Mouse (Mus musculus) heart, postnatal 4 days (tissue): Measurements from ENCODE around the gene Klra5. TPM values are rescaled to one million over a fixed set of nuclear protein-coding genes. Genes with fewer than 3 reads are reported as not detected.
"Not testable (repeated sequence)": the region's sequence is repeated elsewhere in the genome, so short reads cannot be mapped to it uniquely, and the experiment has no call there.

ENCODE experiments used
- DNase-seq: peaks from one replicate; pipeline ENCODE4 v3.0.0; 2021
- total RNA-seq, 2 experiments: library from RNA; stranded (reverse); gene quantifications; 2 replicates each; pipeline ENCODE4 v1.2.3; 2021

The Klra5 gene
- total RNA-seq = not detected

DNA sequence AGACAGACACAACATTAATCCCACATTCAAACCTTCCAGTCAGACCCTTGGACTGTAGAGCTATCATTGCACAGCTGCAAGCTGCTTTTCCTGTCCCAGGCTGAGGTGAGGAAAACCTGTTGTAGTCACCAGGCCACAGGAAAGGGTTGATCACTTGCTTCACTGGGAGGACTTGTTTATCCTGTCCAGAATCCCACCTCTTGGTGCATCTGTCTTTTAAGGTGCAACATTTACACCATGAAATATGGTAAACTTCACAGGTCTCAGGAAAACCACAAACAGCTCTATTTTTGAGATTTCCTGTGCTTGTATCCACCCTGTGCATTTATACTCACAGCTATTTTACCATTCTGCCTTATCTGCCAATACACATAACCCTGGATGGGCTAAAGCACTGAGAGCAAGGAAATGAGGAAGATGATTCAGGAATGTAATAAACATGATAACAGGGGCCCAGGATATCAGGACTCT, at the start of gene Klra5:
Gene Klra5 (minus strand): TSS at position 175 of the 471 bp plus-strand sequence.
- DNase-seq = not testable (repeated sequence)

DNA sequence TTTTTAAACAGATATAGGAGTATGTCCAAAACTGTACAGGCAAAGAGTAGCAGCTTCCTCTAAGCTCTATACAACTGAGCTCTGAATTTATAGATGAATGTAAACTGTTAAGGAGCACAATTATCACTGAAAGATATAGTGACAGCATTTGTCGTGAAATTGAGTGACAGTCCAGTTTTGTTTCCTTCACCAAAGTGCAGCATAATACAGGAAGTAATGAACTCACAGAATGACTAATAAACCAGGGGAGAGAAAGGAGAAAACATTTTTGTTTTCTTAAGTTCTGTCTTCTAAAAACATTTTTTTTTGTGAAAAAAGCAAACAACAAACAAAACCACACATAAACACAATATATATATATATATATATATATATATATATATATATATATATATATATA, 454 bp downstream of the Klra5 start:
- DNase-seq = no peak

DNA sequence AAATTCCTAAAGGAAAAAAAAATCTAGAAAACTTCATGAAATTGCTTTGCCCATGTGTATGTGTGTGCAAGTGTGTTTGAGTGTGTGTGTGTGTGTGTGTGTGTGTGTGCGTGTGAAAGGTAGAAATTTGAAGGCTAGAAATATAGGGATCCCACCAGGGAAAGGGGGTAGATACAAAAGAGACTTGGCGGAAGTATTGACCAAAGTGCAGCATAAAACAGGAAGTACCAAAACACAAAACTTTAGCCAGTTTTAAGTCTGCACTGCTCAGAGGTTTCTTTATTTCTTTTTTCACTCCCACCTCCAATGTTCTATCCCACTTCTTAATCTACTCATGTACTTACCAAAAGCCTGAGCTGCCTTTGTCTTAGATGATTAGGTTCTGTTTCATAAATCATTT, 34.9 kb downstream of the Klra5 start:
- DNase-seq = no peak

DNA sequence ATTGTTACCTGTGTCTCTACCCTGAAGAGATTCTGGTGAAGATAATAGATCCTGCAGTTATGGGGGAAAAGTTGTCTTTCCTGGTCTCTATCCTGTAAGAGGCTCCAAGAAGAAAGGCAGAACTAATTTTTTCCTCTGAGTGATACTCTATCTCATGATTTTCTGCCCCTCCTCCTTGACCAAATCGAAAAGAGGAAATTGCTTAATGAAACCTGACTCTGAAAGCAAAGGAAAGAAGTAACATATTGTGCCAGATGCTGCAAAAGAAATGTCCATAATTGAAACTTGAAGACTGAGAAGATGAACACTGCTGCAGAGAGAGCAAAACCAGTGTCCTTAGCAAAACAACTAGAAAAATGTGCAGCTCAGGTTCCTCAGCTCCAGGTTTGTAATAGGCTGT, 40.9 kb downstream of the Klra5 start, which contains the start of gene Klra17:
Gene Klra17 (minus strand): TSS at position 124 of the 400 bp plus-strand sequence.
- DNase-seq = no peak

DNA sequence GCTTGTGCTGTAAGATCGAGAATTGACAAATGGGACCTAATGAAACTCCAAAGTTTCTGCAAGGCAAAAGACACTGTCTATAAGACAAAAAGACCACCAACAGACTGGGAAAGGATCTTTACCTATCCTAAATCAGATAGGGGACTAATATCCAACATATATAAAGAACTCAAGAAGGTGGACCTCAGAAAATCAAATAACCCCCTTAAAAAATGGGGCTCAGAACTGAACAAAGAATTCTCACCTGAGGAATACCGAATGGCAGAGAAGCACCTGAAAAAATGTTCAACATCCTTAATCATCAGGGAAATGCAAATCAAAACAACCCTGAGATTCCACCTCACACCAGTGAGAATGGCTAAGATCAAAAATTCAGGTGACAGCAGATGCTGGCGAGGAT, 55.1 kb downstream of the Klra5 start, which contains the start of gene Gm17631:
Gene Gm17631 (plus strand): TSS at position 301 of the 400 bp plus-strand sequence.
- not testable (repeated sequence) for DNase-seq

Other genes starting within 250 kb of the Klra5 start
- gene Klrc1, start 238.7 kb downstream of the Klra5 start, total RNA-seq = not detected
- gene Klri1, start 200.5 kb downstream of the Klra5 start, total RNA-seq = not detected
- gene Klri2, start 177.2 kb downstream of the Klra5 start, total RNA-seq = not detected
- gene Gm156, start 133.4 kb downstream of the Klra5 start, total RNA-seq = not detected
- gene Gm17631, start 55.0 kb downstream of the Klra5 start, total RNA-seq = not detected
- not detected for gene Klra17, start 41.0 kb downstream of the Klra5 start, total RNA-seq
- not detected for gene Klra6, start 109.3 kb upstream of the Klra5 start, total RNA-seq
- gene Klra4, start 149.6 kb upstream of the Klra5 start, total RNA-seq = not detected
- gene Klra8, start 212.2 kb upstream of the Klra5 start, total RNA-seq = not detected